ENCODE assay signal across 8 mouse cellular contexts in the genomic region with DNA sequence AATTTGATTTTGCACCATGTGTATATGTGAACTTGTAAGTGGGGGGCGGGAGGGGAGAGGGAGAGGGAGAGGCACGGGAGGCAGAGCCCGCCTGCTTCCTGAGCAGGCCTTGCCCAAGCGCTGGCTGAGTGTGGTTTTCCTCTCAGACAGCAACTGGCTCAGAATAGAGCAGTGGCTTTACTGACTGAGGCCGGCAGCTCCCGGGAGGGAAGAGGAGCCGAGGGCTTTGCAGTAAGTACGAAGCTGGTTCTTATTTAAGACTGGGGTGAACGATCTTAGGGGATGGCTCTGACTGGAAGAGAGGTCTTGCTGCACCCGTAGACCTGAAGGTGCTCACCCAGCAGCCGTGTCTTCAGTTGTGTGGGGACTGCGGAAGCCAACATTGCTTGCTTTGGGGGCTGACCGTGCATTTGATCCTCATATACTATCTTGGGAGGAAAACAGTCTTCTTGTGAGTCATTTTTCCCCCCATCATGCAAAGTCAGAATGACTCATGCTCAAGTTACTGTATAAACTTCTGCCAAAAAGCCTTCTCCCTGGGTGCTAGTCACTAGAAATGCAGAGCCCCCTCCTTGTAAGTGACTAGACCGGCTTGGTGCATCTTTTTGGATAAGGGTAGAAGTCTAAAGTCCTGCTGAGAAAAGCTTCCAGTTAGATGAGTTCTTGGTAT. TPM values are rescaled to one million over a fixed set of nuclear protein-coding genes. Genes with fewer than 3 reads are reported as not detected.
DNase-seq lines count a peak whose midpoint lies in the region; ATAC-seq lines count a peak whose summit lies in the region.

No protein-coding gene starts in this region.

- 0 out of 2 replicates have a peak overlapping the region, but pooled peaks have one; percentile 11 for H3K9ac ChIP-seq in intestine, embryonic 16.5 days (ENCODE audit: low read depth, low read length)
- no peak overlapping the region for H3K9ac ChIP-seq in hindbrain, embryonic 16.5 days (ENCODE audit: low read depth, low read length)

- DNase-seq in layer of hippocampus, adult 11-12 months (ENCODE audit: low spot score), result peak; percentile 62
- no peak for DNase-seq in layer of hippocampus, adult 9-10 months (ENCODE audit: low spot score)
- peak; percentile 7 for DNase-seq in T-cell, adult 2 months (ENCODE audit: low spot score)
- DNase-seq in lung, postnatal 14 days, result peak; percentile 61
- peak; percentile 5 to 33 for DNase-seq in thymus, postnatal 10 days (ENCODE audit: low spot score in 2 of 2)

- H3K27ac ChIP-seq in intestine, embryonic 16.5 days (ENCODE audit: low read length), result peak overlapping the region; percentile 50
- no peak overlapping the region for H3K27ac ChIP-seq in hindbrain, embryonic 16.5 days (ENCODE audit: low read depth, low read length)

- H3K4me1 ChIP-seq in intestine, embryonic 16.5 days (ENCODE audit: control insufficient read depth, insufficient read depth, low read length), result peaks cover 7% of the 10 kb centered on the region; the same call in 1 of the 2 replicates
- no peaks in the 10 kb centered on the region for H3K4me1 ChIP-seq in hindbrain, embryonic 16.5 days (ENCODE audit: control insufficient read depth, insufficient read depth, low read depth, low read length)

- 49% methylated on average over 14 of the region's 14 CpGs for WGBS in intestine, embryonic 16.5 days
- WGBS in hindbrain, embryonic 16.5 days, result 67% methylated on average over 14 of the region's 14 CpGs

- ATAC-seq in erythroblast, adult 5-6 weeks (replicated peaks; ENCODE audit: low FRiP score, poor library complexity, severe bottlenecking), result peak; percentile 55
- ATAC-seq in intestine, embryonic 16.5 days, result peak; percentile 50; the same call in 1 of the 2 replicates
- ATAC-seq in hindbrain, embryonic 16.5 days, result no peak

- H3K36me3 ChIP-seq in intestine, embryonic 16.5 days (ENCODE audit: control insufficient read depth, insufficient read depth, low read length), result no peaks in the 10 kb centered on the region
- no peaks in the 10 kb centered on the region for H3K36me3 ChIP-seq in hindbrain, embryonic 16.5 days (ENCODE audit: control insufficient read depth, insufficient read depth, low read length)

- no peak overlapping the region for H3K4me3 ChIP-seq in intestine, embryonic 16.5 days (ENCODE audit: low read length)
- no peak overlapping the region for H3K4me3 ChIP-seq in hindbrain, embryonic 16.5 days (ENCODE audit: low read length)

- H3K27me3 ChIP-seq in intestine, embryonic 16.5 days (replicated peaks; ENCODE audit: control insufficient read depth, insufficient read depth, low read length), result no peaks in the 10 kb centered on the region
- no peaks in the 10 kb centered on the region for H3K27me3 ChIP-seq in hindbrain, embryonic 16.5 days (replicated peaks; ENCODE audit: control insufficient read depth, insufficient read depth, low read length)

- no peaks in the 10 kb centered on the region for H3K9me3 ChIP-seq in intestine, embryonic 16.5 days (ENCODE audit: control insufficient read depth, low read length)
- no peaks in the 10 kb centered on the region for H3K9me3 ChIP-seq in hindbrain, embryonic 16.5 days (ENCODE audit: control insufficient read depth, low read length)

- H3K4me2 ChIP-seq in intestine, embryonic 16.5 days (ENCODE audit: low read depth, low read length), result peak overlapping the region; percentile 17; the same call in 1 of the 2 replicates
- H3K4me2 ChIP-seq in hindbrain, embryonic 16.5 days (ENCODE audit: low read length), result no peak overlapping the region

RNA-seq across cellular contexts. Expression of a gene that starts 48.8 kb away (rescaled TPM):
- total RNA-seq in erythroblast, adult 5-6 weeks (2015; ENCODE audit: low replicate concordance), result 950 and 990 TPM in 2 replicates
- 2,020 and 2,075 TPM in 2 replicates for total RNA-seq in erythroblast, adult 5-6 weeks (2017; ENCODE audit: low replicate concordance)
- polyA plus RNA-seq in intestine, embryonic 16.5 days (2015; fragmentation: Nextera tagmentation; extraction: Ambion mirVana), result 7.3 and 8.3 TPM in 2 replicates
- 12.3 and 14.3 TPM in 2 replicates for polyA plus RNA-seq in hindbrain, embryonic 16.5 days (2015; fragmentation: Nextera tagmentation; extraction: Ambion mirVana)
